Mouse (Mus musculus): ENCODE results near the gene Zfp84.

The Zfp84 gene

GRCm38 (mm10) chr7:29815910-29816429 is 47.6 kb downstream of the Zfp84 start, which contains the start of gene Zfp790:
TSS of gene Zfp790 (plus strand) at chr7:29816114.
- DNase-seq (ENCODE audit: low spot score) = peak; percentile 86

- peak; percentile 27 for DNase-seq (ENCODE audit: low spot score)
Measured at GRCm38 (mm10) chr7:29818619-29819254, 50.4 kb downstream of the Zfp84 start.

DNA sequence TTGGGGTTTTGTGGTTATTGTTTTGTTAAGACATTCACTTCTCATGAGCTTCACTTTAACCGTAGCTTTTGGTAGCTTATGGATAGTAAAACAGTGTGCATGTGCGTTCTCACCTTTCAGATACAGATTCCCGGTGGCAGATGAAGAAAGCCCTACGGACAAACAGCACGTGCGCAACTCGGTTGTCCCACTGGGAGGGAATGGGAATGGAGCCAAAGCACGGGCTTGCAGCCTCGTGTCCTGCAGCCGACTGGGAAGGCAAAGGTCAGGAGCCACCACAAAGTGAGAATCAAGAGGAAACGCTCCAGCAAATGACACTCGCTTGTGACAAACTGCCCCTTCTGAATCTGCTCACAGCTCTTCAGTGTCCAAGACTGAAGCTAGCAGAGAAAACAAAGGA is 59.6 kb downstream of the Zfp84 start:
- DNase-seq (ENCODE audit: low spot score) = no peak
